Comparison of ENCODE assay signal across 8 mouse cellular contexts in genomic region chr17:34959881-34960515, GRCm38 (mm10). TPM values are rescaled to one million over a fixed set of nuclear protein-coding genes. Genes with fewer than 3 reads are reported as not detected.
DNase-seq lines count a peak whose midpoint lies in the region; ATAC-seq lines count a peak whose summit lies in the region.

No protein-coding gene starts in this region.

- H3K27me3 ChIP-seq in embryonic facial prominence, embryonic 13.5 days = peaks cover 11% of the 10 kb centered on the region
- peaks cover 63% of the 10 kb centered on the region for H3K27me3 ChIP-seq in hindbrain, embryonic 13.5 days

- H3K4me1 ChIP-seq in embryonic facial prominence, embryonic 13.5 days = peaks cover 14% of the 10 kb centered on the region
- H3K4me1 ChIP-seq in hindbrain, embryonic 13.5 days (replicated peaks) = peaks cover 11% of the 10 kb centered on the region

- H3K9ac ChIP-seq in embryonic facial prominence, embryonic 13.5 days = peak overlapping the region; percentile 70
- peak overlapping the region; percentile 56; the same call in 1 of the 2 replicates for H3K9ac ChIP-seq in hindbrain, embryonic 13.5 days

- H3K9me3 ChIP-seq in embryonic facial prominence, embryonic 13.5 days = no peaks in the 10 kb centered on the region
- no peaks in the 10 kb centered on the region for H3K9me3 ChIP-seq in hindbrain, embryonic 13.5 days

- peak overlapping the region; percentile 65 for H3K4me2 ChIP-seq in embryonic facial prominence, embryonic 13.5 days
- H3K4me2 ChIP-seq in hindbrain, embryonic 13.5 days = peak overlapping the region; percentile 71

- H3K36me3 ChIP-seq in embryonic facial prominence, embryonic 13.5 days = no peaks in the 10 kb centered on the region
- no peaks in the 10 kb centered on the region for H3K36me3 ChIP-seq in hindbrain, embryonic 13.5 days

- H3K4me3 ChIP-seq in embryonic facial prominence, embryonic 13.5 days = peak overlapping the region; percentile 56
- peak overlapping the region; percentile 44 for H3K4me3 ChIP-seq in hindbrain, embryonic 13.5 days

- DNase-seq in ZHBTc4 (ENCODE audit: low read depth, low spot score) = peak; percentile 47
- DNase-seq in liver = peak; percentile 54
- peak; percentile 42 for DNase-seq in neural tube, embryonic 10.5 days (ENCODE audit: extremely low spot score, low spot score)
- no peak for DNase-seq in left cerebral cortex, adult 8-10 months (ENCODE audit: low spot score in 2 of 2)
- no peak for DNase-seq in left cerebral cortex, postnatal 4 days
- DNase-seq in gastrocnemius, postnatal 25 days = no peak

- intact Hi-C loops in left cerebral cortex, postnatal 4 days (cut with DNase I) = no loop called here

- peak overlapping the region; percentile 97 for H3K27ac ChIP-seq in embryonic facial prominence, embryonic 13.5 days
- H3K27ac ChIP-seq in hindbrain, embryonic 13.5 days = no peak overlapping the region

- no peak for ATAC-seq in embryonic facial prominence, embryonic 13.5 days (ENCODE audit: insufficient number of reproducible peaks, insufficient read depth, low FRiP score, low TSS enrichment, low read depth)
- ATAC-seq in hindbrain, embryonic 13.5 days (ENCODE audit: low FRiP score) = 0 out of 2 replicates have a peak, but pooled peaks have one; percentile 7

- 9% methylated on average over 12 of the region's 12 CpGs for WGBS in embryonic facial prominence, embryonic 13.5 days
- 14% methylated on average over 12 of the region's 12 CpGs for WGBS in hindbrain, embryonic 13.5 days

RNA-seq across cellular contexts. Expression of gene Hspa1b, which starts 1.0 kb away (rescaled TPM):
- polyA plus RNA-seq in embryonic facial prominence, embryonic 13.5 days (2015; fragmentation: Nextera tagmentation; extraction: Ambion mirVana) = 0.53 and 0.87 TPM in 2 replicates
- polyA plus RNA-seq in hindbrain, embryonic 13.5 days (2015; fragmentation: Nextera tagmentation; extraction: Ambion mirVana) = 0.26 and 0.32 TPM in 2 replicates
- total RNA-seq in left cerebral cortex, adult 8-10 months (2022) = 10 to 100 TPM in 2 of 4 experiments, 1 to 10 TPM in 2; 6.9 to 13.1 (median 10.4) TPM
- total RNA-seq in left cerebral cortex, postnatal 4 days (2021) = 1 to 10 TPM; 1.6 to 2.3 TPM
- total RNA-seq in gastrocnemius, postnatal 25 days (2021) = 1 to 10 TPM; 4.4 to 6.7 TPM

RNA-seq across cellular contexts. Expression of gene Gm20481, which starts 9.7 kb away (rescaled TPM):
- polyA plus RNA-seq in embryonic facial prominence, embryonic 13.5 days (2015; fragmentation: Nextera tagmentation; extraction: Ambion mirVana) = not detected in 2 replicates
- not detected in 2 replicates for polyA plus RNA-seq in hindbrain, embryonic 13.5 days (2015; fragmentation: Nextera tagmentation; extraction: Ambion mirVana)
- not detected for total RNA-seq in left cerebral cortex, adult 8-10 months (2022)
- total RNA-seq in left cerebral cortex, postnatal 4 days (2021) = not detected
- total RNA-seq in gastrocnemius, postnatal 25 days (2021) = not detected

RNA-seq across cellular contexts. Expression of gene Hspa1a, which starts 12.0 kb away (rescaled TPM):
- polyA plus RNA-seq in embryonic facial prominence, embryonic 13.5 days (2015; fragmentation: Nextera tagmentation; extraction: Ambion mirVana) = 5.8 and 6.1 TPM in 2 replicates
- 4.0 and 4.6 TPM in 2 replicates for polyA plus RNA-seq in hindbrain, embryonic 13.5 days (2015; fragmentation: Nextera tagmentation; extraction: Ambion mirVana)
- total RNA-seq in left cerebral cortex, adult 8-10 months (2022) = 10 to 100 TPM; 11.9 to 17.5 (median 13.7) TPM
- total RNA-seq in left cerebral cortex, postnatal 4 days (2021) = 1 to 10 TPM; 3.1 to 5.2 TPM
- total RNA-seq in gastrocnemius, postnatal 25 days (2021) = 1 to 10 TPM; 5.9 to 8.1 TPM

RNA-seq across cellular contexts. Expression of gene Hspa1l, which starts 12.5 kb away (rescaled TPM):
- polyA plus RNA-seq in embryonic facial prominence, embryonic 13.5 days (2015; fragmentation: Nextera tagmentation; extraction: Ambion mirVana) = 0.77 and 0.85 TPM in 2 replicates
- polyA plus RNA-seq in hindbrain, embryonic 13.5 days (2015; fragmentation: Nextera tagmentation; extraction: Ambion mirVana) = 0.85 and 1.1 TPM in 2 replicates
- under 1 TPM; 0.24 to 0.72 (median 0.58) TPM for total RNA-seq in left cerebral cortex, adult 8-10 months (2022)
- total RNA-seq in left cerebral cortex, postnatal 4 days (2021) = under 1 TPM in 1 of 2 experiments, not detected in 1; 0.22 TPM
- total RNA-seq in gastrocnemius, postnatal 25 days (2021) = 10 to 100 TPM; 21.5 to 31.8 TPM

RNA-seq across cellular contexts. Expression of gene Lsm2, which starts 21.7 kb away (rescaled TPM):
- polyA plus RNA-seq in embryonic facial prominence, embryonic 13.5 days (2015; fragmentation: Nextera tagmentation; extraction: Ambion mirVana) = 190 and 227 TPM in 2 replicates
- 112 and 117 TPM in 2 replicates for polyA plus RNA-seq in hindbrain, embryonic 13.5 days (2015; fragmentation: Nextera tagmentation; extraction: Ambion mirVana)
- total RNA-seq in left cerebral cortex, adult 8-10 months (2022) = 10 to 100 TPM; 14.1 to 22.5 (median 17.3) TPM
- total RNA-seq in left cerebral cortex, postnatal 4 days (2021) = 10 to 100 TPM; 35.9 to 38.5 TPM
- total RNA-seq in gastrocnemius, postnatal 25 days (2021) = 10 to 100 TPM; 15.0 to 15.4 TPM

Comparison
In these comparisons a context has a peak if more than half of its experiments do, and no peak if none do; other contexts are left out.
1. DNase-seq: peak in ZHBTc4 (single experiment), liver (single experiment) and neural tube, embryonic 10.5 days (single experiment); none in left cerebral cortex, adult 8-10 months (0 of 2), left cerebral cortex, postnatal 4 days (single experiment) and gastrocnemius, postnatal 25 days (single experiment).